Mouse (Mus musculus): ENCODE results near the gene Gtf3c6. TPM values are rescaled to one million over a fixed set of nuclear protein-coding genes. Genes with fewer than 3 reads are reported as not detected.

The Gtf3c6 gene
- total and polyA plus RNA-seq, 3 experiments = 32.5 to 107 (median 32.7) TPM

- no peaks in the 10 kb centered on the region for H3K79me2 ChIP-seq (replicated peaks; ENCODE audit: control insufficient read depth, extremely low read depth, insufficient read depth, poor library complexity, severe bottlenecking)
- in situ Hi-C loops (cut with MboI; ENCODE audit: low pct_ligation_motif_present, low pct_unique_long_range_greater_than_20kb, low sequenced_read_pairs) = no loop called here
These were observed 25.7 kb upstream of the Gtf3c6 start for GRCm38 (mm10) chr10:40283636-40284035.

GRCm38 (mm10) chr10:40281565-40281964 is 23.7 kb upstream of the Gtf3c6 start:
- dilution Hi-C loops (cut with MboI; ENCODE audit: extremely low pct_ligation_motif_present, extremely low pct_unique_long_range_greater_than_20kb, low sequenced_read_pairs) (no loop called here), in situ Hi-C loops (cut with MboI; ENCODE audit: low pct_ligation_motif_present, low pct_unique_long_range_greater_than_20kb, low sequenced_read_pairs) (no loop called here)
- no peaks in the 10 kb centered on the region for H3K27me3 ChIP-seq (replicated peaks)
- no peak overlapping the region for H3K4me3 ChIP-seq (replicated peaks in 1 of 3; ENCODE audit: low read depth in 2 of 3, low read length in 2 of 3, poor library complexity in 1 of 3)
- H3K4me1 ChIP-seq (ENCODE audit: control insufficient read depth in 1 of 2, insufficient read depth in 2 of 2) = peaks cover 0 to 11% of the 10 kb centered on the region in 2 experiments; a peak in 2 of 4 replicates
- H3K36me3 ChIP-seq (replicated peaks in 1 of 2; ENCODE audit: control insufficient read depth in 1 of 2, insufficient read depth in 1 of 2, low read length in 1 of 2) = peaks cover 3 to 12% of the 10 kb centered on the region in 2 experiments
- no peaks in the 10 kb centered on the region for H3K79me2 ChIP-seq (replicated peaks; ENCODE audit: control insufficient read depth, extremely low read depth, insufficient read depth, poor library complexity, severe bottlenecking)
- H3K27ac ChIP-seq (ENCODE audit: insufficient read depth, low read depth) = no peak overlapping the region
- TF ChIP-seq ZNF384 (IDR thresholded peaks at IDR 0.05; ENCODE audit: low read depth, low read length) = no peak
- no peak for TF ChIP-seq ZMIZ1 (IDR thresholded peaks at IDR 0.05; ENCODE audit: low read depth, low read length)
- no peak for TF ChIP-seq MAZ (IDR thresholded peaks at IDR 0.05; ENCODE audit: low read depth, low read length)
- TF ChIP-seq CTCF (conservative IDR thresholded peaks at IDR 0.05 in 1 of 2, IDR thresholded peaks at IDR 0.05 in 1 of 2; ENCODE audit: low read depth in 2 of 2, low read length in 2 of 2) = no peak
- H3K9ac ChIP-seq (ENCODE audit: insufficient read depth, low read depth) = no peak overlapping the region
- H3K9me3 ChIP-seq (replicated peaks; ENCODE audit: low read length) = no peaks in the 10 kb centered on the region
- no peak for DNase-seq (ENCODE audit: extremely low read depth)
- no peak overlapping the region for H3K4me2 ChIP-seq (ENCODE audit: insufficient read depth, low read depth, poor library complexity, severe bottlenecking)

More at GRCm38 (mm10) chr10:40283636-40284035, 25.7 kb upstream of the Gtf3c6 start:
- Histone ChIP-seq H3K9ac (ENCODE audit: insufficient read depth, low read depth) (no peak overlapping the region), H3K27me3 (replicated peaks) (no peaks in the 10 kb centered on the region), H3K9me3 (replicated peaks; ENCODE audit: low read length) (no peaks in the 10 kb centered on the region), H3K27ac (ENCODE audit: insufficient read depth, low read depth) (no peak overlapping the region), H3K4me1 (ENCODE audit: control insufficient read depth in 1 of 2, insufficient read depth in 2 of 2) (peaks cover 0 to 11% of the 10 kb centered on the region in 2 experiments; a peak in 2 of 4 replicates), H3K4me3 (replicated peaks in 1 of 3; ENCODE audit: low read depth in 2 of 3, low read length in 2 of 3, poor library complexity in 1 of 3) (no peak overlapping the region), H3K36me3 (replicated peaks in 1 of 2; ENCODE audit: control insufficient read depth in 1 of 2, insufficient read depth in 1 of 2, low read length in 1 of 2) (peaks cover 5 to 17% of the 10 kb centered on the region in 2 experiments), H3K4me2 (ENCODE audit: insufficient read depth, low read depth, poor library complexity, severe bottlenecking) (no peak overlapping the region)
- TF ChIP-seq ETS1 (conservative IDR thresholded peaks at IDR 0.05; ENCODE audit: low read depth, low read length) (no peak), ZKSCAN1 (IDR thresholded peaks at IDR 0.05; ENCODE audit: borderline replicate concordance, low read depth, low read length) (no peak), E2F4 (IDR thresholded peaks at IDR 0.05; ENCODE audit: insufficient replicate concordance, low read depth, low read length) (no peak), BHLHE40 (IDR thresholded peaks at IDR 0.05; ENCODE audit: low read depth, low read length) (no peak), USF2 (conservative IDR thresholded peaks at IDR 0.05; ENCODE audit: low read depth, low read length) (no peak), NELFE (IDR thresholded peaks at IDR 0.05; ENCODE audit: low read depth, low read length) (no peak), UBTF (IDR thresholded peaks at IDR 0.05; ENCODE audit: low read depth, low read length) (no peak), JUN (IDR thresholded peaks at IDR 0.05; ENCODE audit: insufficient read depth, low read depth, low read length) (no peak), CHD1 (IDR thresholded peaks at IDR 0.05; ENCODE audit: low read depth, low read length) (no peak), PAX5 (IDR thresholded peaks at IDR 0.05; ENCODE audit: low read length) (no peak), MAFK (IDR thresholded peaks at IDR 0.05; ENCODE audit: insufficient replicate concordance, low read length) (no peak), JUND (conservative IDR thresholded peaks at IDR 0.05; ENCODE audit: low read depth, low read length) (no peak), ZC3H11A (IDR thresholded peaks at IDR 0.05; ENCODE audit: low read depth, low read length) (no peak), CTCF (conservative IDR thresholded peaks at IDR 0.05 in 1 of 2, IDR thresholded peaks at IDR 0.05 in 1 of 2; ENCODE audit: low read depth in 2 of 2, low read length in 2 of 2) (no peak), MAZ (IDR thresholded peaks at IDR 0.05; ENCODE audit: low read depth, low read length) (no peak), POLR2AphosphoS2 (IDR thresholded peaks at IDR 0.05; ENCODE audit: low read depth, low read length) (no peak), CHD2 (IDR thresholded peaks at IDR 0.05; ENCODE audit: low read length) (no peak)
- dilution Hi-C loops (cut with MboI; ENCODE audit: extremely low pct_ligation_motif_present, extremely low pct_unique_long_range_greater_than_20kb, low sequenced_read_pairs) = no loop called here
- no peak for DNase-seq (ENCODE audit: extremely low read depth)

Measured in CH12.LX (cell line).